Mouse (Mus musculus) duodenum, adult 2 months (tissue): ENCODE measurements around the gene Nkapl. TPM values are rescaled to one million over a fixed set of nuclear protein-coding genes. Genes with fewer than 3 reads are reported as not detected.

Experiments
- polyA plus RNA-seq: library from polyadenylated mRNA; depleted of rRNA; stranded (reverse); fragments of >200 nt; gene quantifications from 2 replicates; pipeline ENCODE4 v1.2.3, GENCODE M21; 2012; ENCODE audit warnings: low replicate concordance; rRNA removed

The Nkapl gene
- 0.28 TPM in 1 of 2 replicates, not detected in the other for polyA plus RNA-seq

DNA sequence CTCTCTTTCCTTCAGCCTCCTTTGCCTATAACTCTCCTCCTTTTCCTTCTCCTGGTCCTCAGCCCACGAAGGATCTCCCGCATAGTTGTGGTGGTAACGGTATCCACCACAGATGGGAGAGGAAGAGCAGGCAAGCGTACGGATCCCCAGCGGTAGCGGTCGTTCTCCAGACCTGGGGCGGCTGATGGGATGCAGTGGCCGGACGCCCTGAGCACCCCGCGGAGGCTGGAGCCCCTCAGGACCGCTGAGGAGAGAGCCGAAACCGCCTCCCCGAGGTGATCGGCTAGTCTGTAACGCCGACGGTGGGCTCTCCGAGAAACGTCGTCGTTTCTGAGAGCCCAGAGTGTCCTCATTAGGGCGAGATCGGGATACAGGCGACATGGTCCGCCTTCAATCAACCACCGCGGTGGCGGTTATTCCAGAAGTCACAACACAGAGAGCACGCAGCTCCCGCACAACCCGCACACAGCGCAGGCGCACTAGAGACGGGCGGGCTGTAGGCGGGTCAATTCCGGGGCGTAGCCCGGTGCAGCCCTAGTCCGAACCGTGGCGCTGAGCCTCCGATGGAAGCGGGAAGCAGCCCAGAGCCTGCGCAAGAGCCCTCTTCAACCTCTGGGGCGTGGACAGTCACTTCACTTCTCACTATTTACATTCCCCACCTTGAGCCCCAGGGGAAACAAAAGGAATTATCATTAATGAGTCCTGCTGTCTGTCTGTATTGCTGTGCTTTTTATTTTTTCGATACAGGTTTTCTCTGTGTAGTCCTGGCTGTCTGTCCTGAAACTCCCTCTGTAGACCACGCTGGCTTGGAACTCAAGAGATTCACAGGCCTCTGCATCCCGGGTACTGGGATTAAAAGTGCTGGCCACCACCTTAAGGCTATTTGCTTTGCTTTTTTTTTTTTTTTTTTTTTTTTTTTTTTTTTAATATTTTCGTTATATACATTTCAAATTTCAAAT is at the start of gene Nkapl:
Nkapl (minus strand) TSS at position 449 of the 959 bp plus-strand sequence.

DNA sequence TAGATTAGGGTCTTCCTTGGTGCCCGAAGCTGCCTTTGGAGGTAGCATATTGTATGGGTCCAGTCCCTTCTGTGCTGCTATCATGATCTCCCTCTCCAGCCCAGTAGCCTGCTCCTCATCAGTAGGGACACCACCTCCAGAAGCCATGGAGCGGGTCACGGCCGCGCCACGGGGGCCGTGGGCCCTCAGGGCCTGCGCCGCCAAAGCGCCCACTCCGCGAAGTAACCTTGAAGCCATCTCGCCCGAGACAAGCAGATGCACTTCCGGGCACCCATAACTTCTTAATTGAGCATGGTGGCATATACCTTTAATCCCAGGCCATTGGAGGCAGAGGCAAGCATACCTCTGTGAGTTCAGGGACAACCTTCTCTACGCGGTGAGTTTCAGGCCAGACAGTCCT is 32.9 kb upstream of the Nkapl start, which contains the start of gene Gm11273:
Gm11273 (minus strand) TSS at position 237 of the 400 bp plus-strand sequence.

GRCm38 (mm10) chr13:21495080-21495479 is 26.8 kb upstream of the Nkapl start, which contains the start of gene AK157302:
Gene AK157302 (plus strand): TSS chr13:21495223.

DNA sequence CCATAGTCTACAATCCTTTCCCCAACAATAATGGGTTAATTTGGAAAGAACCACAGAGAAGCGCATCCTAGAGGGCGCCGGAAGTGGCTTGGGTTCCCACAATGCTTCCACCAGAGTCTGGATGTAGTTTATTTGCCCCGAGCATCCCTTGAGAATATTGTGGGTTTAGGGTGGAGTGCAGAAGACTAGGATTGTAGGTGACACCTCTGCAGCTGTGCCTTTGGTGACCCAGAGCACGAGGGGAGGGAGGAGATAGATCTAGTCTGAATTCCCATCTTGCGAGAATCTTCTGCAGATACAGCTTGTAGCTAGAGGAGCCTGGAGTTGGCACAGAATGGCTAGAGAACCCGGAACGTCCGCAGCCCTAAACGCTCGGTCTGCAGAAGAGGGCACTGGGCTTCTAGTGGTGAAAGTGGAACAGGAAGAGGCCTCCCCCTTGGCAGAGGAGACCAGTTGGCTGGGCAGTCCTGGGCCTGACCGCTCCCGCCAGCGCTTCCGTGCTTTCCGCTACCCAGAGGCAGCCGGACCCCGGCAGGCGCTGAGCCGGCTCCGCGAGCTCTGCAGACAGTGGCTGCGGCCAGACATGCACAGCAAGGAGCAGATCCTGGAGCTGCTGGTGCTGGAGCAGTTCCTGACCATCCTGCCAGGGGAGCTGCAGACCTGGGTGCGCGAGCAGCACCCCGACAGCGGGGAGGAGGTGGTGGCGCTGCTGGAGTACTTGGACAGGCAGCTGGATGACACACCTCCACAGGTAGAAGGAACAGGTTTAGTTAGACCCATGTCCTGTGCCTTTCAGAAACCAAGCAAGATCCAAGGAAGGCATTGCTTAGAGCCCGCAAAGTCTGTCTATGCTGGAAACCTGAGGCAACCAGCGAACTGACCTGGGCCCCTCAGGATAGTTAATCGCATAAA is 10.7 kb upstream of the Nkapl start, which contains the start of the genes Zkscan4 and Gm10065:
Zkscan4 (plus strand) TSS at position 149 of the 912 bp plus-strand sequence.
Gm10065 (minus strand) TSS at position 683 of the 912 bp plus-strand sequence.

DNA sequence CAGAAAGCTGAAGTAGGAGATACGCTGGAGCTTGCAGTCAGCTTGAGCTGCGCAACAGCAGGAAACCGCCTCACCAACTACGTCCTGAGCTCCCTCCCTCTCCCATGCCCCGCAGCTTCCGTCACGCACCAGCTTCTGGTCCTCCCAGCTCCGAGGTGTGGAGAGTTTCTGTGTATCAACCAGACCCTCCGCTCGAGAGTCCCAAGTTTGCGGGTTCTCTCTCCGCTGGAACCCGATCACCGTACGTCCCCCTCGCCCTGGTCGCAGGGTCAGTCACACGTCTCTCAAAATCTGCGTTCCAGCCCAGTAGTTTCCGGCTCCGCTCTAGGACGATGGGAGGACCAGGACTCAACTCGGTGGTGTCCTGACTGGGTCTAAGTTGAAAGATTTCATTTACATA is 14.9 kb downstream of the Nkapl start, which contains the start of gene Zscan26:
Zscan26 (minus strand) TSS at position 282 of the 400 bp plus-strand sequence.

GRCm38 (mm10) chr13:21440503-21441206 is 27.7 kb downstream of the Nkapl start, which contains the start of gene Pgbd1:
Gene Pgbd1 (minus strand): TSS chr13:21441058.

Other genes with a start within 250 kb of the Nkapl start
- not detected in 2 replicates for gene Gpx5, start 175.8 kb downstream of the Nkapl start, polyA plus RNA-seq
- gene Gpx6, start 156.4 kb downstream of the Nkapl start, polyA plus RNA-seq = not detected in 2 replicates
- not detected in 2 replicates for gene Olfr1367, start 121.6 kb downstream of the Nkapl start, polyA plus RNA-seq
- 0.07 and 0.13 TPM in 2 replicates for gene Zscan12, start 105.7 kb downstream of the Nkapl start, polyA plus RNA-seq
- gene Zkscan3, start 65.8 kb downstream of the Nkapl start, polyA plus RNA-seq = 6.1 and 9.7 TPM in 2 replicates
- 0.07 and 0.13 TPM in 2 replicates for gene Pgbd1, start 27.5 kb downstream of the Nkapl start, polyA plus RNA-seq
- 1.2 and 2.0 TPM in 2 replicates for gene Zscan26, start 14.8 kb downstream of the Nkapl start, polyA plus RNA-seq
- gene Zkscan4, start 10.4 kb upstream of the Nkapl start, polyA plus RNA-seq = 0.07 and 0.11 TPM in 2 replicates
- not detected in 2 replicates for gene Gm10065, start 10.9 kb upstream of the Nkapl start, polyA plus RNA-seq
- not detected in 2 replicates for gene AK157302, start 26.7 kb upstream of the Nkapl start, polyA plus RNA-seq
- 34.6 and 52.3 TPM in 2 replicates for gene Gm11273, start 32.9 kb upstream of the Nkapl start, polyA plus RNA-seq
- gene Zkscan8, start 62.6 kb upstream of the Nkapl start, polyA plus RNA-seq = 0.26 and 0.42 TPM in 2 replicates
- not detected in 2 replicates for gene Olfr1366, start 74.3 kb upstream of the Nkapl start, polyA plus RNA-seq
- not detected in 2 replicates for gene Olfr1535, start 91.4 kb upstream of the Nkapl start, polyA plus RNA-seq
- not detected in 2 replicates for gene Olfr1364, start 113.2 kb upstream of the Nkapl start, polyA plus RNA-seq
- not detected in 2 replicates for gene Olfr1362, start 145.5 kb upstream of the Nkapl start, polyA plus RNA-seq
- gene Olfr11, start 174.0 kb upstream of the Nkapl start, polyA plus RNA-seq = not detected in 2 replicates
- gene Olfr1361, start 194.9 kb upstream of the Nkapl start, polyA plus RNA-seq = not detected in 2 replicates
- gene Olfr1360, start 208.9 kb upstream of the Nkapl start, polyA plus RNA-seq = not detected in 2 replicates
- gene Olfr1359, start 229.6 kb upstream of the Nkapl start, polyA plus RNA-seq = not detected in 2 replicates
- gene Hist1h2bl, start 247.6 kb upstream of the Nkapl start, polyA plus RNA-seq = 7.5 and 8.8 TPM in 2 replicates
- gene Hist1h2ai, start 247.9 kb upstream of the Nkapl start, polyA plus RNA-seq = 13.1 and 96.4 TPM in 2 replicates
- 70.2 and 104 TPM in 2 replicates for gene Hist1h3h, start 249.2 kb upstream of the Nkapl start, polyA plus RNA-seq